Mouse (Mus musculus): ENCODE measurements around the gene Riok2.

GRCm38 (mm10) chr17:17326636-17327035 is 47.5 kb upstream of the Riok2 start:
- TF ChIP-seq CTCF (IDR thresholded peaks at IDR 0.05; ENCODE audit: low read depth) (no peak), EP300 (IDR thresholded peaks at IDR 0.05; ENCODE audit: low read depth) (no peak)

Measured in liver, postnatal 0 days (tissue).